Mouse (Mus musculus) liver, embryonic 13.5 days (tissue): ENCODE results near the gene Ccdc73. TPM values are rescaled to one million over a fixed set of nuclear protein-coding genes. Genes with fewer than 3 reads are reported as not detected.

Experiments used
- ATAC-seq: fragments of 200-750 bp; cut with Nextera tagmentation; 2 replicates; pipeline ENCODE4 v1.8.0; 2017; ENCODE audit warnings: low read depth, mild to moderate bottlenecking, moderate number of reproducible peaks, moderate library complexity
- DNase-seq: peaks from one replicate; pipeline ENCODE4 v3.0.0; 2022
- H3K27ac ChIP-seq: fragments of 300-500 bp; sonication (generic); 2 replicates; pipeline ENCODE4 v1.5.1; 2015; ENCODE audit warnings: moderate library complexity, mild to moderate bottlenecking, inconsistent platforms
- H3K27me3 ChIP-seq: fragments of 300-500 bp; sonication (generic); 2 replicates; pipeline ENCODE4 v1.6.1; 2015; ENCODE audit warnings: mild to moderate bottlenecking, inconsistent platforms
- H3K36me3 ChIP-seq: fragments of 300-500 bp; sonication (generic); 2 replicates; pipeline ENCODE4 v1.6.1; 2015; ENCODE audit warnings: mild to moderate bottlenecking, inconsistent platforms
- H3K4me1 ChIP-seq: fragments of 300-500 bp; sonication (generic); replicated peaks from 2 replicates; pipeline ENCODE4 v1.6.1; 2015; ENCODE audit warnings: inconsistent platforms
- H3K4me2 ChIP-seq: fragments of 300-500 bp; sonication (generic); 2 replicates; pipeline ENCODE4 v1.6.1; 2015; ENCODE audit warnings: inconsistent platforms, mild to moderate bottlenecking, moderate library complexity
- H3K4me3 ChIP-seq: fragments of 300-500 bp; sonication (generic); replicated peaks from 2 replicates; pipeline ENCODE4 v1.5.1; 2015; ENCODE audit warnings: mild to moderate bottlenecking, inconsistent platforms
- H3K9ac ChIP-seq: fragments of 300-500 bp; sonication (generic); 2 replicates; pipeline ENCODE4 v1.6.1; 2015; ENCODE audit warnings: mild to moderate bottlenecking, inconsistent platforms
- H3K9me3 ChIP-seq: fragments of 300-500 bp; sonication (generic); replicated peaks from 2 replicates; pipeline ENCODE4 v1.6.1; 2016; ENCODE audit warnings: inconsistent platforms
- WGBS: fragments of 180-500 bp; shearing (Covaris S2); methylation state at CpG from one replicate; pipeline ENCODE4 v1.1.7; 2015; ENCODE audit not compliant: insufficient replicate concordance; 5-methylcytosine and 5-hydroxymethylcytosine counted together
- polyA plus RNA-seq: library from polyadenylated mRNA; unstranded; fragments of >200 nt; fragmentation: Nextera tagmentation; extraction: Ambion mirVana; gene quantifications from 2 replicates; pipeline ENCODE4 v1.2.1, GENCODE M21; 2015

Gene Ccdc73
- polyA plus RNA-seq, 1 experiment from 2014 or later, result 3.2 TPM

DNA sequence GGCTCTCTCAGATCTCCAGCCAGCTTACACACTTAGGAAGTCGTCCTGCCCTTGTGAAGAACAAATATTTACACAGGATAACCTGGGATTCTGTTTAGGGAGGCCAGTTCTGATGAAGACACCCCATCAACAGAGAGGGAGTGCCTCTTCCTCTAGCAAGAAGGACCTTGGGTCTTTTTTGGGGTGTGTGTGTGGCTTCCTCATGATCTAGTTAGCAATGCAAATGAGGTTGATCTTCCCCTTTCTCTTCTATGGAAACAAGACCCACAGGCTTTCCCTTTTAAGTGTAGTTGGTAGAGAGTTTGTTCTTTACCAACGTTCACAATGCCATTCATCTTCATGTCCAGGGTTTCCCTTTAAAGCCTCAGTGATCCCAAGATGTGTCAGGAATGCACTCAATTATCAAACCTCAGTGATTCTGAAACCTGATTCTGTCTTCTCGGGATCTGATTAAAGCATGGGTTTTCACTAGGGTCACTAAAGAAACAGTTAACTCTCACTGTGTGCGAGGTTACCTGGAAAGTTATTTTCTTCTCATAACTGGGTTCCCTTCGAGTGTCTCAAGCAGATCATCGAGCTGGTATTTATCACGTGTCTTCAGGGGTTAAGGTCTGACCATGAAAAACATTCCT is 195.3 kb downstream of the Ccdc73 start:
- no peak overlapping the region for H3K27ac ChIP-seq
- WGBS, result 39% methylated on average over 7 of the region's 7 CpGs
- H3K4me2 ChIP-seq, result no peak overlapping the region
- no peak overlapping the region for H3K4me3 ChIP-seq
- no peak for ATAC-seq
- no peaks in the 10 kb centered on the region for H3K36me3 ChIP-seq
- DNase-seq, result no peak
- H3K27me3 ChIP-seq, result no peaks in the 10 kb centered on the region
- H3K9me3 ChIP-seq, result no peaks in the 10 kb centered on the region
- H3K9ac ChIP-seq, result no peak overlapping the region
- peaks cover 4% of the 10 kb centered on the region for H3K4me1 ChIP-seq

Other genes with a start within 250 kb of the Ccdc73 start
- 6.8 and 6.9 TPM in 2 replicates for gene Tcp11l1, start 155.6 kb upstream of the Ccdc73 start, polyA plus RNA-seq
- not detected in 2 replicates for gene Pin1rt1, start 151.4 kb upstream of the Ccdc73 start, polyA plus RNA-seq
- 9.8 and 13.2 TPM in 2 replicates for gene Depdc7, start 124.9 kb upstream of the Ccdc73 start, polyA plus RNA-seq
- gene Qser1, start 51.0 kb upstream of the Ccdc73 start, polyA plus RNA-seq, result 2.3 and 2.7 TPM in 2 replicates
- gene Prrg4, start 17.9 kb upstream of the Ccdc73 start, polyA plus RNA-seq, result 0.23 and 0.25 TPM in 2 replicates
- 213 and 231 TPM in 2 replicates for gene Eif3m, start 149.3 kb downstream of the Ccdc73 start, polyA plus RNA-seq
- gene Gm11060, start 224.2 kb downstream of the Ccdc73 start, polyA plus RNA-seq, result not detected in 2 replicates